Mouse (Mus musculus): ENCODE measurements around the gene Sh2d6. TPM values are rescaled to one million over a fixed set of nuclear protein-coding genes. Genes with fewer than 3 reads are reported as not detected.
"Not testable (repeated sequence)": the region's sequence is repeated elsewhere in the genome, so short reads cannot be mapped to it uniquely, and the experiment has no call there.

Sh2d6 gene
- polyA plus RNA-seq, 1 experiment from 2014 or later, result 0.26 TPM

DNA sequence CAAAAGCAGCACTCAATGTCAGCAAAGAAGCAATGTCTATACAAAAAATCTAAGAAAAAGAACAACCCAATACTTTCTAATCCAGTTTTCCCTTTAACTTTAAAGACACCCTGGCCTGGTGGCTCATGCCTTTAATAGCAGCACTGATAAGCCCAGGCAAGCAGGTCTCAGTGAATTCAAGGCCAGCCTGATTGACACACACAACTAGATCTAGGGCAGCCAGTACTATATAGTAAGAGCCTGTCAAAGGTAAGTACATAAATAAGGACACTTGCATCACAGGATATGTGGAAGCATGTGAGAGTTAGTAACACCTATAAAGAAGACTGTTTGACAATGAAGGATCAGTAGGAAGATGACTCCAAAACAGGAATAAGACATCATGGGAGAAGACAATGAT is 32.0 kb downstream of the Sh2d6 start:
- ATAC-seq (ENCODE audit: low FRiP score, low read depth), result no peak

DNA sequence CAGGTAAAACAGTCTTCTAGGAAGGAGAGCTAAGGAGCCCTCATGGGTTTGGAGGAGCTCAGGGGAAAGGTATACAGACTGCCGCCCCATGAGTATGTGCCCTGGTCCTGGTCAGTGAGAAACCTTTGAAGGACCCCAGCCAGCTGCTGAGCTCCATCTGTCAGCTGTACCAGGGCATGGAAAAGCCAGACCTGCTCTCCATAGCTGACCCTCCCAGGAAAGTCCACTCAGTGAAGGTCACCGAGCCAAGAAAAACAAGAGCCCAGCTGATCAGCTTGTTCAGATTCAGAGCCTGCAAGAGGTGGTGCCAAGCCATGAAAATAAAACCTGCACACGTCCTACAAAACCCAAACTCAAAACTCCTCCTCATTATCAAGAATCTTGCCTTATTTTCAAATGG is 32.7 kb downstream of the Sh2d6 start:
- Histone ChIP-seq H3K4me3 (no peak overlapping the region), H3K27ac (replicated peaks) (no peak overlapping the region), H3K9ac (no peak overlapping the region), H3K4me2 (no peak overlapping the region), H3K4me1 (replicated peaks) (no peaks in the 10 kb centered on the region), H3K27me3 (no peaks in the 10 kb centered on the region), H3K36me3 (no peaks in the 10 kb centered on the region), H3K9me3 (no peaks in the 10 kb centered on the region)
- 66% methylated on average over 3 of the region's 3 CpGs for WGBS
- no peak for ATAC-seq (ENCODE audit: low FRiP score, low read depth)

More for the DNA sequence above, 32.0 kb downstream of the Sh2d6 start:
- Histone ChIP-seq H3K27ac (replicated peaks) (no peak overlapping the region), H3K4me2 (no peak overlapping the region), H3K4me1 (replicated peaks) (no peaks in the 10 kb centered on the region), H3K36me3 (no peaks in the 10 kb centered on the region), H3K27me3 (no peaks in the 10 kb centered on the region), H3K9ac (no peak overlapping the region), H3K4me3 (no peak overlapping the region), H3K9me3 (no peaks in the 10 kb centered on the region)

DNA sequence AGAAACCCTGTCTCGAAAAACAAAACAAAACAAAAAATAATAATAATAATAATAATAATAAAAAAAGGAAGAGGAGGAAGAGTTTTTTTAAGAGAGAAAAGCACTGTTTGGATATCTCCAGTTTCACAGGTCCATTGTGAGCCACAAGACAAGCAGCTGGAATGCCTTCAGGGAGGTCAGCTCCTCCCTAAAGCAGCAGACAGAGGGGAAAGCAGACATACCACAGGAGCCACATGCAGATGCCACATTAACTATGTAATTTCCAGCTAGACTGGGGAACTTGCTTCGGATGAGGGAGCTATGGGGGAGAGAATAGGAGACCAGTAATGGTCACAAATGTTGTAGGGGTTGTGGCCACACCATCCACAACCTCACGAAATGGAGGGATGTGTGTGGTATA is 34.2 kb downstream of the Sh2d6 start:
- Histone ChIP-seq H3K27me3 (no peaks in the 10 kb centered on the region), H3K9me3 (no peaks in the 10 kb centered on the region), H3K27ac (replicated peaks) (no peak overlapping the region), H3K9ac (no peak overlapping the region), H3K4me3 (no peak overlapping the region), H3K4me1 (replicated peaks) (no peaks in the 10 kb centered on the region), H3K36me3 (no peaks in the 10 kb centered on the region), H3K4me2 (no peak overlapping the region)
- 75% methylated on average over 3 of the region's 3 CpGs for WGBS
- ATAC-seq (ENCODE audit: low FRiP score, low read depth), result no peak

DNA sequence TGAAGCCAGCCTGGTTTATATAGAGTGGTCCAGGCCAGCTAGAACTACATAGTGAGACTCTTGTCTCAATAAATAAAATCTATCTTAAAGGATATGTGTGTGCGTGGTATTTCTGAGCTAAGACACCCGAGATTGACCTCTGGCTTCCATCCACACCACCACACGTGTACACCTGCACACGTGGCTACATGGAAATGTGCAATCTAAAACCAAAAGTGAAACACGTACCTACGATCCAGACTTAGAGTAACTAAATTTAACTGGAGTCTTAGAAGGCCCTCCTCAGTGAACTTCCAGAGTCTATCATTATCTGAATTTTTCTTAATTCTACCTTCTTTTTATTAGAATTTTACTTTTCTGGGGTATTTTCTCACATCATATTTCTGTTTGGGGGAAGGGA is 35.2 kb downstream of the Sh2d6 start:
- Histone ChIP-seq H3K4me1 (replicated peaks) (no peaks in the 10 kb centered on the region), H3K4me3 (no peak overlapping the region), H3K9me3 (no peaks in the 10 kb centered on the region), H3K27me3 (no peaks in the 10 kb centered on the region), H3K36me3 (no peaks in the 10 kb centered on the region), H3K9ac (no peak overlapping the region), H3K27ac (replicated peaks) (no peak overlapping the region), H3K4me2 (no peak overlapping the region)
- WGBS, result 92% methylated on average over 6 of the region's 6 CpGs
- ATAC-seq (ENCODE audit: low FRiP score, low read depth), result no peak

DNA sequence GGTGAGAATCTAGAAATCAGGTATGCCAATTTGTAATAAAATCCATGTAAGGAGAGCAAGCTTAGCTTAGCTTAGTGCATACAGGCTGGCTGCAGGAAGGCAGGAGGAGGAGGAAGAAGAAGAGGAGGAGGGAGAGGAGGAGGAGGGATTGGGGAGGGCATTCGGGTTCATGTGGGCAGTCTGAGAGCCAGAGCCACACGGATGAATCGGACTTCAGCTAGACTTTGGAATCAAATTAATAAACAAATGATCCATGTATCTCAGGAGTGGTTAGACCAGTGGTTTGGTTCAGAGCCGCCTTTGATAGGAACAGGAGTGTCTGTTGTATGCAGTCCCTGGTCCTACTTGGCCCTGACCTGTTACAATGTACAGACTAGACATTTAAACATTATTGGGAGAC is 36.6 kb downstream of the Sh2d6 start:
- Histone ChIP-seq H3K27ac (replicated peaks) (no peak overlapping the region), H3K4me3 (no peak overlapping the region), H3K36me3 (no peaks in the 10 kb centered on the region), H3K27me3 (no peaks in the 10 kb centered on the region), H3K9me3 (no peaks in the 10 kb centered on the region), H3K9ac (no peak overlapping the region), H3K4me2 (no peak overlapping the region), H3K4me1 (replicated peaks) (no peaks in the 10 kb centered on the region)
- ATAC-seq (ENCODE audit: low FRiP score, low read depth), result no peak
- WGBS, result 86% methylated on average over 4 of the region's 4 CpGs

DNA sequence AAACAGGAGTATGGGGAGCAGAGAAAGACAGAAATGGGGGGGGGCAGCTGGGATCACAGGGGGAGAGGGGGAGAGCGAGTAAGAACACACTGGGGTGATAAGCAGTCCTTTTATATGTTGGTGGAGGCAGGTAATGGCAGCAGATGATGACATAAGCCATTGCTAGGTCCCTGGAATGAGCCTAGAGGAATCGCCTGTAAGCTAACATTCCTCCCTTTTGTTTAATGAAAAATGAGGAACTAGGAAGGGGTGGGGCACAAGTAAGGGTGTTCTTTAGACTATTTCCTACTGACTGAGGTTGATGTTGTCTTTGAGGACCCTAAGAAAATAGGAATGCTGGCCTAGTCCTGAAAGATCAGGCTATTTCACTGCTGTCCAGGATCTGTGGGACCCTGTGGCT is 39.4 kb downstream of the Sh2d6 start:
- H3K4me1 ChIP-seq (replicated peaks), result no peaks in the 10 kb centered on the region
- no peaks in the 10 kb centered on the region for H3K36me3 ChIP-seq
- H3K9ac ChIP-seq, result no peak overlapping the region
- no peaks in the 10 kb centered on the region for H3K27me3 ChIP-seq
- no peak for ATAC-seq (ENCODE audit: low FRiP score, low read depth)
- H3K4me2 ChIP-seq, result no peak overlapping the region
- WGBS, result 75% methylated on average over 2 of the region's 2 CpGs
- H3K4me3 ChIP-seq, result no peak overlapping the region
- no peak overlapping the region for H3K27ac ChIP-seq (replicated peaks)
- H3K9me3 ChIP-seq, result no peaks in the 10 kb centered on the region

DNA sequence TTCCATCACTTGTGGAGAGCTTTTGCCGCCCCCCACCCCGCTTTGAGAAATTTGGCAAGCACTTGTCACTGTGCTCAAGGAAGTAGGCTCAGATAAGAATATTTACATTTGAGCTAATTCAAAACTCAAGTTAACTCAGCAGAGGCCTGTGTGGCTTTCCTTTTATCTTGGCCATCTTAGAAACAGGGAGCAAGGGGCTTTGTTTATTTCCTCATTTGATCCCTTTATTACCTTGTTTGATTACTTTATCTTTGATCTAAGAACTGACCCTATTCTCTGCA is 41.1 kb downstream of the Sh2d6 start:
- Histone ChIP-seq H3K4me2 (no peak overlapping the region), H3K4me3 (no peak overlapping the region), H3K27ac (replicated peaks) (no peak overlapping the region), H3K9me3 (no peaks in the 10 kb centered on the region), H3K4me1 (replicated peaks) (no peaks in the 10 kb centered on the region), H3K27me3 (no peaks in the 10 kb centered on the region), H3K9ac (no peak overlapping the region), H3K36me3 (no peaks in the 10 kb centered on the region)
- ATAC-seq (ENCODE audit: low FRiP score, low read depth), result no peak
- WGBS, result 93% methylated on average over 2 of the region's 2 CpGs

DNA sequence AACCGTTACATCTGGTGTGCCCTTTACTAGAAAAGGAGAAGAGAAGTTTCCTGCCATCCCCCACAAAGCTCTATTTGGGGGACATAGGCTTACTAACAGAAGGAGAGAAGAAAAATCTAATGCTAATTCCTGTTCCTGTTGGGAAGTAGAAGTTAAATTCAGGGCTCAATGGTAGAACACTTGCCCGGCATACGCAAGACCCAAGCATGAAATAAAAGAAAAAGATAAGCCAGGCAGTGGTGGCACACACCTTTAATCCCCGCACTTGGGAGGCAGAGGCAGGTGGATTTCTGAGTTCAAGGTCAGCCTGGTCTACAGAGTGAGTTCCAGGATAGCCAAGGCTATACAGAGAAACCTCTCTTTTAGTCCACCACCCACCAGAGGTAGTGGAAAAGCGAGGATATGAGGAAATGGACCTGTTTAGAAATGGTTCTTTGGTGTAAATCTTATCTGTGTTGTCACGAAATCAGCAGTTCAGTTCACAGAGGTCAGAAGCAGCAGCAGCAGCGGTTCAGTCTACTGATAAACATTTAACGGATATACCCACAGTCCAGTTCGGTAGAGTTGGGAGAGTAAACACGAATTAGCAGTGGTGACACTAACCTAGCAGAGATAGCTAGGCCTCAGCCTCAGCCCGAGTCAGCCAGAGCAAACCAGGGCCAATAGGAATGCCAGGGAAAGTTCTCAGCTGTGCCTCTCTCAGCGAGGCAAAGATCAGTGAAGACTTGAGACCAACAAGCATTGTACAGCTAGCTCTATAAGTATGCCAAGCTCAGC is 41.7 kb downstream of the Sh2d6 start:
- no peaks in the 10 kb centered on the region for H3K27me3 ChIP-seq
- H3K4me2 ChIP-seq, result no peak overlapping the region
- H3K27ac ChIP-seq (replicated peaks), result no peak overlapping the region
- 90% methylated on average over 12 of the region's 12 CpGs for WGBS
- no peaks in the 10 kb centered on the region for H3K36me3 ChIP-seq
- no peak overlapping the region for H3K9ac ChIP-seq
- ATAC-seq (ENCODE audit: low FRiP score, low read depth), result no peak
- no peaks in the 10 kb centered on the region for H3K9me3 ChIP-seq
- no peak overlapping the region for H3K4me3 ChIP-seq
- H3K4me1 ChIP-seq (replicated peaks), result no peaks in the 10 kb centered on the region

DNA sequence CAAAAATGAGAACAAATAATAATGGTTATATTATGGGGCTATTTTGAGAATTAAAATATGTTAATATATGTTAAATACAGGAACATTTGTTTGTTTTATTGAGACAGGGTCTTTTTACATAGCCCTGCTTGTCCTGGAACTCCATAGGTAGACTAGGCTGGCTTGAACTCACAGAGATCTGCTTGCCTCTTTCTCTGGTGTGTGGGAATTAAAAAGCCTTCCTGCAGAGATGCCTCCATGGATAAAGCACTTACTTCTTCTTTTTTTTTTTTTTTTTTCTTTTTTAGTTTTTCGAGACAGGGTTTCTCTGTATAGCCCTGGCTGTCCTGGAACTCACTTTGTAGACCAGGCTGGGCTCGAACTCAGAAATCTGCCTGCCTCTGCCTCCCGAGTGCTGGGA is 42.8 kb downstream of the Sh2d6 start:
- not testable (repeated sequence) for H3K27ac ChIP-seq (replicated peaks); H3K36me3 ChIP-seq; H3K9me3 ChIP-seq; H3K27me3 ChIP-seq; H3K4me1 ChIP-seq (replicated peaks); ATAC-seq (ENCODE audit: low FRiP score, low read depth); H3K4me2 ChIP-seq; H3K9ac ChIP-seq; H3K4me3 ChIP-seq
- 92% methylated on average over 3 of the region's 3 CpGs for WGBS

DNA sequence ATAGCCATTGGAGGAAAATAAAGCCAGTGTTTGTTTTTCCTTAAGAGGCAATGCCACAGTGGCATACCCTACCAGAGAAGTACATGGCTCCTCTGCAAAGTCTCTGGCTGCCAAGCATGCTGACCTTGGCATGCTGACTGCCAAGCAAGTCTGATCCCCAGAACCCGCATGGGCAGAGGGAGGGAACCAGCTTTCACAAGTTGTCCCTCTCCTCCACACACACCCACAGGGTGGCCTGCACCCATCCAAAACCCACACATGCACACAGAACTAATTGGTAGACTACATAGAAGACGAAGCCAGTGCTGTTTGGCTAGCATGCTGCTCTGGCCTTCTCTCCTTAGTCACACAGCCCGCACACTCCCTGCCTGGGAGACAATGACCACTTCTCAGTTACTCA is 43.9 kb downstream of the Sh2d6 start:
- ATAC-seq (ENCODE audit: low FRiP score, low read depth), result peak; percentile 56; the same call in 1 of the 2 replicates
- H3K9ac ChIP-seq, result no peak overlapping the region
- H3K9me3 ChIP-seq, result no peaks in the 10 kb centered on the region
- H3K27ac ChIP-seq (replicated peaks), result no peak overlapping the region
- H3K4me3 ChIP-seq, result no peak overlapping the region
- H3K4me2 ChIP-seq, result no peak overlapping the region
- no peaks in the 10 kb centered on the region for H3K27me3 ChIP-seq
- H3K36me3 ChIP-seq, result no peaks in the 10 kb centered on the region
- 85% methylated on average over 3 of the region's 3 CpGs for WGBS
- 0 out of 2 replicates have a peak, but pooled peaks cover 3% of the 10 kb centered on the region for H3K4me1 ChIP-seq (replicated peaks)

DNA sequence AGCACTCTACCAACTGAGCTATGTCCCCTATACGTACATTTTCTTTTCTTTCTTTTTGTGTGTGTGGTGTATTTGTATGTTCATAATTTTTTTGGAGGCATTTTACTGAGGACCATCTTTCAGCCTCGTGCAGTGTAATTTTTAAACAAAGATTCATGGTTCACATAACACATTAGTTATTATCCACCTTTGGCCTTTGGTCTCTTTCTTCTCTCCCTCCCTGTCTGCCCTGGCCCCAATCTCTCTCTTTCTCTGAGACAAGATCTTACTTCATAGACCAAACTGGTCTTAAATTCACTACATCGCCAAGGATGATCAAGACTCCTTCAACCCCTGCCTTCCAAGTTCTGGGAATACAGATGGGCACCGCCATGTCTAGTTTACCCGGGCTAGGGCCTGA is 44.7 kb downstream of the Sh2d6 start:
- H3K27me3 ChIP-seq, result no peaks in the 10 kb centered on the region
- no peaks in the 10 kb centered on the region for H3K9me3 ChIP-seq
- H3K9ac ChIP-seq, result no peak overlapping the region
- no peak for ATAC-seq (ENCODE audit: low FRiP score, low read depth)
- no peak overlapping the region for H3K4me3 ChIP-seq
- H3K4me2 ChIP-seq, result no peak overlapping the region
- H3K4me1 ChIP-seq (replicated peaks), result 0 out of 2 replicates have a peak, but pooled peaks cover 3% of the 10 kb centered on the region
- whole genome bisulfite sequencing, result 93% methylated on average over 5 of the region's 5 CpGs
- no peaks in the 10 kb centered on the region for H3K36me3 ChIP-seq
- no peak overlapping the region for H3K27ac ChIP-seq (replicated peaks)

DNA sequence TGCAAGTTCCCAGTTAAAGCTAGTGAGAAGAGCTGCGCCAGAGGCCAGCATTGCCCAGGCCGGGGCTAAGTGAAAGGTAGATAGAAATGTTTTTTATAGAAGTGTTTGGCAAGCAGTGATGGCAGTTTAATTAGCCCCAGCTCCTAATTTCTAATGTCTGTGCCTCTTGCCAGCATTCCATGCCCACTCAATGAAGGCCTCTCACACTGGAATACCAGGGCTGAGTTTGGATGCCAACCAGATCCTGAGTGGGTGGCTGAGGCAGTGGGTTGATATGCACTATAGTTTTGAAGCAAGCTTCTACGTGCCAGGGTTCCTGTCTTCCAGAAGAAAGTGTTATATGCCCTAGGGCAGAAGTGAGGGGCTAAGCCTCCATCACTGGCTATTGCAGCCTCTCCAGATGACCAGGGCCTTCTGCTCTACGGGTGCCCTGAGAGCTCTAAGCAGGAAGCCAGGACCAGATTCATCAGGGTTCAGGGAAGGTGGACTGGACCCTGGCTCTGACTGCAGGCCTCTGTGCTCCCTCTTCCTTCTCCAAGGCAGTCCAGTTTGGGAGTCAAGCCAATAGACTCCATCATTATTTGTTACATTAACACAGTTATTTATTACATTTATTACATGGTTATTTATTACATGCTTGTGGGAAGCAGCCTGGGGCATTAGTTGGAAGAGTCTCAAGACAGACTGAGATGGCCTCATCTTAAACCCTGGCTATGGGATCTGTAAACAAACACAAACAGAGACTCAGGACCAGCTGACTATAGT is 46.1 kb downstream of the Sh2d6 start:
- ATAC-seq (ENCODE audit: low FRiP score, low read depth), result no peak
- no peak overlapping the region for H3K9ac ChIP-seq
- no peak overlapping the region for H3K27ac ChIP-seq (replicated peaks)
- H3K4me1 ChIP-seq (replicated peaks), result 0 out of 2 replicates have a peak, but pooled peaks cover 3% of the 10 kb centered on the region
- no peaks in the 10 kb centered on the region for H3K9me3 ChIP-seq
- no peak overlapping the region for H3K4me2 ChIP-seq
- WGBS, result 75% methylated on average over 4 of the region's 4 CpGs
- no peaks in the 10 kb centered on the region for H3K36me3 ChIP-seq
- H3K4me3 ChIP-seq, result no peak overlapping the region
- no peaks in the 10 kb centered on the region for H3K27me3 ChIP-seq
